Mouse (Mus musculus) left cerebral cortex, adult 2 months (tissue): ENCODE measurements around the gene 1700125H20Rik. TPM values are rescaled to one million over a fixed set of nuclear protein-coding genes. Genes with fewer than 3 reads are reported as not detected.

Experiments
- DNase-seq, 2 experiments: peaks; one replicate each; pipeline ENCODE4 v3.0.0; 2021 to 2022; ENCODE audit warnings: low spot score in 2 of 2, mixed read lengths in 1 of 2; ENCODE audit errors: extremely low spot score in 1 of 2
- H3K27ac ChIP-seq: fragments of 200-600 bp; 2 replicates; pipeline ENCODE4 v1.8.1; 2022
- H3K4me3 ChIP-seq: fragments of 200-600 bp; 2 replicates; pipeline ENCODE4 v1.8.1; 2022
- CTCF ChIP-seq: fragments of 200-600 bp; IDR thresholded peaks from 2 replicates; pipeline ENCODE4 v1.8.1; 2022; ENCODE audit warnings: antibody characterized with exemption, mild to moderate bottlenecking, moderate library complexity
- intact Hi-C: fragments of 180-260 bp; cut with DNase I; formaldehyde crosslinking; loops from one replicate; pipeline ENCODE4 v1.15.1; 2025
- total RNA-seq, 2 experiments: library from RNA; stranded (reverse); gene quantifications; 2 replicates each; pipeline ENCODE4 v1.2.3; 2021

1700125H20Rik gene
- total RNA-seq, 2 experiments from 2014 or later = not detected

GRCm38 (mm10) chr11:85164371-85164770, 5.8 kb upstream of the 1700125H20Rik start:
- DNase-seq = no peak
- intact Hi-C loops = no loop called here
- Histone ChIP-seq H3K4me3 (no peak overlapping the region), H3K27ac (no peak overlapping the region)
- no peak for TF ChIP-seq CTCF

- TF ChIP-seq CTCF = no peak
- intact Hi-C loops = no loop called here
- no peak overlapping the region for H3K27ac ChIP-seq
- DNase-seq = no peak
- H3K4me3 ChIP-seq = no peak overlapping the region
Observed at GRCm38 (mm10) chr11:85167503-85167902, 2.7 kb upstream of the 1700125H20Rik start.

DNA sequence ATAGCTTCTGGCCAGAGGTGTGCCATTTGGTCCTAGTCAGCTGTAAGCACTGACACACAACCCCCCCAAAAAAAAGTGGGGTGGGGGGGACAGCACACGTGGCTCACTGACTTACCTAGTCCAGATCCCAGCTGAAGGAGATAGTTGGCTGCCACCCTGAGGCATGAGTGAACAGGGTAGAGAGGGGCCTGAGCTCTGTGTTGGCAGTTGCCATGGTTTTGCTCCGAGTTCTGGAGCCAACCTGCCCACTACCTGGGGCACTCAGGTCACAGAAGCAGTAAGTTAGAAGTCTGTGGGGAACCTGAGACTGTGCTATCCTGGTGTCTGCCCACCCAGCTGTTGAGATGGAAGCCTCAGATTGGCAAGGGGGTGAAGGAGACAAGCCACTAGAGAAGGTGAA, 629 bp downstream of the 1700125H20Rik start:
- no peak for TF ChIP-seq CTCF
- H3K27ac ChIP-seq = no peak overlapping the region
- H3K4me3 ChIP-seq = no peak overlapping the region
- intact Hi-C loops = loop anchor here (1.0 kb wide), 1 partner anchor 90 kb away; no protein-coding TSS in a partner anchor
- DNase-seq = no peak

DNA sequence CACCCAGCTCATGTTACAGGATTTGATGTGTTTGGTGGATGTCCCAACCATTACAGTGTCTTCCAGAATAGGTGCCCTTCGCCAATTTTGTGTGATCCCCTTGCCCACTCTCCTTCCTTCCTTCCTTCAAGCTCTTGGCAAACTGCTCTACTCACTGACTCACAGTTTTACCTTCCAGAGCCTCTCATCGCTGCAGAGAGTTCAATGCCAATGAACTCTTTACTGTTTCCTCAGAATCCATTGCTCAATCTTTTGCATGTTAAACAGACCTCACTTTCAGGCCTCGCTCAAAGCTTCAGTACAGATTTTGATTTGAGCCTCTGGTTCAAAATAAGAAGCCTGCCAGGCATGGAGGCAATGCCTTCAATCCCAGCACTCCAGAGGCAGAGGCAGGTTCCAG, 5.7 kb downstream of the 1700125H20Rik start:
- DNase-seq = no peak
- no peak for TF ChIP-seq CTCF
- H3K4me3 ChIP-seq = no peak overlapping the region
- no peak overlapping the region for H3K27ac ChIP-seq
- intact Hi-C loops = no loop called here

GRCm38 (mm10) chr11:85177761-85178160, 7.6 kb downstream of the 1700125H20Rik start:
- DNase-seq = no peak
- TF ChIP-seq CTCF = no peak
- H3K27ac ChIP-seq = no peak overlapping the region
- H3K4me3 ChIP-seq = no peak overlapping the region
- intact Hi-C loops = no loop called here

GRCm38 (mm10) chr11:85178413-85178812, 8.2 kb downstream of the 1700125H20Rik start:
- intact Hi-C loops = no loop called here
- TF ChIP-seq CTCF = no peak
- no peak overlapping the region for H3K4me3 ChIP-seq

DNA sequence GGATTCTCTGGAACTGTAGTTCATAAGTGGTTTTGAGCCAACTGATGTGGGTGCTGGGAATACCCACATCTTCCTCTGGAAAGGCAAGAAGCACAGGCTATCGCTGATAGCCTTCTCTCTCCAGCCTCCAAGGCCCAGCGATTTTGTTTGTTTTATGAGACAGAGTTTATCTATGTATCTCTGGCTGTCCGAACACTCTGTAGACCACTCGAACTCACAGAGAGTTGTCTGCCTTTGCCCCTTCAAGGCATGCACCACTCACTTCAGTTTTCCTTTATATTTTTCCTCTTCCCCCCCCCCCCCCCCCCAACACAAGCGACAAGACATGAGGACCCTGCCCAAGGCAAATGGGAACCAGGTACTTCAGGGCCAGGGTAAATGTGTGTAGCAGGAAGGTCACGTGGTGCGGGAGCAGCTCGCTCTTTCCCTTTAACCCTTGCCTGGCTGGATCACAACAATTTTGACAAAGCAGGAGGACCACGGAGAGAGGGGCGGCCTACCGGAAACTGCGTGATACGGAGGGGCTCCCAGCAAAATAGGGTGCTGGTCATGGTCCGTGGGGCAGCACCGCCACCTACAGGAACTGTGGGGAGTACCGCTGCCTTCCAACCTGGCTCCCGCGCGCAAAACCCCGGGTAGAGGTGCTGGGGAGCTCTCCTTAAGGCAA, 12.5 kb downstream of the 1700125H20Rik start:
- Histone ChIP-seq H3K4me3 (peak overlapping the region; percentile 55), H3K27ac (no peak overlapping the region)
- peak; percentile 67 to 76 for DNase-seq
- peak; percentile 78 for TF ChIP-seq CTCF
- intact Hi-C loops = loop anchor here (2.0 kb wide), 1 partner anchor 264 kb away; no protein-coding TSS in a partner anchor

More at GRCm38 (mm10) chr11:85178413-85178812, 8.2 kb downstream of the 1700125H20Rik start:
- no peak for DNase-seq
- H3K27ac ChIP-seq = no peak overlapping the region

GRCm38 (mm10) chr11:85183284-85183779, 13.1 kb downstream of the 1700125H20Rik start:
- H3K4me3 ChIP-seq = peak overlapping the region; percentile 55
- no peak for TF ChIP-seq CTCF
- no peak overlapping the region for H3K27ac ChIP-seq
- DNase-seq = no peak
- intact Hi-C loops = loop anchor here (2.0 kb wide), 1 partner anchor 265 kb away; no protein-coding TSS in a partner anchor

GRCm38 (mm10) chr11:85184082-85184481, 13.9 kb downstream of the 1700125H20Rik start:
- no peak for DNase-seq
- TF ChIP-seq CTCF = peak; percentile 56
- intact Hi-C loops = no loop called here
- Histone ChIP-seq H3K4me3 (no peak overlapping the region), H3K27ac (no peak overlapping the region)

DNA sequence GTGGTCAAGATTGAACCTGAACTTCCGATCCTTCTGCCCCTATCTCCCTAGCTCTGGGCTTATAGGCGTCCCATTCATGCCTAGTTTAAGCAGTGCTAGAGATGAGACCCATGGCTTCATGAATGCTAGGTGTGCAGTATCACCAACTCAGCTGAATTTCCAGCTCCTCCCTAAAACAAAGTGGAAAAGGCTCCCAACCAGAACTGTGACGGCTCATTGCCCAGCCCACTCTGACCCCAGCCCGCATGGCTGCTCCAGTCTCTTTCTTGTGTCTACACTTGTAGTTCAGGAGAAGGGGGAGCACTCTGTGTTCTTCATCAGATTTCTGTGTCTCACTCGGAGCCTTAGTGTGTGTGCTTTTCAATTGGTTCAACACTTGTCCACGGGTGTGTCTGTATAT, 14.6 kb downstream of the 1700125H20Rik start:
- TF ChIP-seq CTCF = no peak
- H3K27ac ChIP-seq = no peak overlapping the region
- H3K4me3 ChIP-seq = no peak overlapping the region
- intact Hi-C loops = no loop called here
- no peak for DNase-seq

- TF ChIP-seq CTCF = no peak
- no peak for DNase-seq
- no peak overlapping the region for H3K27ac ChIP-seq
- intact Hi-C loops = no loop called here
- no peak overlapping the region for H3K4me3 ChIP-seq
Observed at GRCm38 (mm10) chr11:85189110-85189509, 18.9 kb downstream of the 1700125H20Rik start.

GRCm38 (mm10) chr11:85190741-85191140, 20.5 kb downstream of the 1700125H20Rik start:
- no peak overlapping the region for H3K27ac ChIP-seq
- H3K4me3 ChIP-seq = no peak overlapping the region
- no peak for DNase-seq
- TF ChIP-seq CTCF = no peak
- intact Hi-C loops = no loop called here

GRCm38 (mm10) chr11:85194206-85194605, 24.0 kb downstream of the 1700125H20Rik start:
- TF ChIP-seq CTCF = no peak
- no peak overlapping the region for H3K4me3 ChIP-seq
- H3K27ac ChIP-seq = no peak overlapping the region
- DNase-seq = no peak
- intact Hi-C loops = no loop called here
